Mouse (Mus musculus) adrenal gland, postnatal 14 days (tissue): ENCODE results near the gene Hhat. TPM values are rescaled to one million over a fixed set of nuclear protein-coding genes. Genes with fewer than 3 reads are reported as not detected.

Experiments
- DNase-seq: peaks from one replicate; pipeline ENCODE4 v3.0.0; 2021; ENCODE audit warnings: mixed read lengths
- total RNA-seq: library from RNA; stranded (reverse); gene quantifications from 2 replicates; pipeline ENCODE4 v1.2.3, GENCODE M21; 2021

Hhat gene
- total RNA-seq, 1 experiment from 2014 or later: 4.6 TPM

GRCm38 (mm10) chr1:192485030-192485429 is 286.0 kb downstream of the Hhat start:
- DNase-seq: no peak

GRCm38 (mm10) chr1:192481446-192481845 is 289.6 kb downstream of the Hhat start:
- DNase-seq: no peak

GRCm38 (mm10) chr1:192480072-192480784 is 290.8 kb downstream of the Hhat start:
- DNase-seq: no peak

GRCm38 (mm10) chr1:192478176-192478575 is 292.8 kb downstream of the Hhat start:
- DNase-seq: no peak

GRCm38 (mm10) chr1:192477556-192477955 is 293.5 kb downstream of the Hhat start:
- DNase-seq: peak; percentile 14

GRCm38 (mm10) chr1:192476704-192477103 is 294.3 kb downstream of the Hhat start:
- DNase-seq: no peak

GRCm38 (mm10) chr1:192473134-192473533 is 297.9 kb downstream of the Hhat start:
- DNase-seq: no peak

GRCm38 (mm10) chr1:192472366-192472765 is 298.7 kb downstream of the Hhat start:
- DNase-seq: no peak

- no peak for DNase-seq
These were observed 307.3 kb downstream of the Hhat start for GRCm38 (mm10) chr1:192463732-192464131.

- peak; percentile 67 for DNase-seq
These were observed 313.4 kb downstream of the Hhat start for GRCm38 (mm10) chr1:192457526-192458206.

GRCm38 (mm10) chr1:192457037-192457436 is 314.0 kb downstream of the Hhat start:
- no peak for DNase-seq

- DNase-seq: no peak
These were observed 316.0 kb downstream of the Hhat start for GRCm38 (mm10) chr1:192454981-192455380.

- DNase-seq: no peak
These were observed 316.5 kb downstream of the Hhat start for GRCm38 (mm10) chr1:192454501-192454900.

GRCm38 (mm10) chr1:192451722-192452121 is 319.3 kb downstream of the Hhat start:
- no peak for DNase-seq

- no peak for DNase-seq
These were observed 320.6 kb downstream of the Hhat start for GRCm38 (mm10) chr1:192450425-192450824.

- peak; percentile 39 for DNase-seq
These were observed 321.3 kb downstream of the Hhat start for GRCm38 (mm10) chr1:192449572-192450351.

GRCm38 (mm10) chr1:192448512-192448911 is 322.5 kb downstream of the Hhat start:
- no peak for DNase-seq

GRCm38 (mm10) chr1:192447666-192448065 is 323.4 kb downstream of the Hhat start:
- no peak for DNase-seq

Other genes with a start within 250 kb of the Hhat start
- gene Sertad4, start 84.5 kb upstream of the Hhat start, total RNA-seq: 5.9 and 6.6 TPM in 2 replicates